Comparison of ENCODE assay signal across 10 mouse cellular contexts in the genomic region with DNA sequence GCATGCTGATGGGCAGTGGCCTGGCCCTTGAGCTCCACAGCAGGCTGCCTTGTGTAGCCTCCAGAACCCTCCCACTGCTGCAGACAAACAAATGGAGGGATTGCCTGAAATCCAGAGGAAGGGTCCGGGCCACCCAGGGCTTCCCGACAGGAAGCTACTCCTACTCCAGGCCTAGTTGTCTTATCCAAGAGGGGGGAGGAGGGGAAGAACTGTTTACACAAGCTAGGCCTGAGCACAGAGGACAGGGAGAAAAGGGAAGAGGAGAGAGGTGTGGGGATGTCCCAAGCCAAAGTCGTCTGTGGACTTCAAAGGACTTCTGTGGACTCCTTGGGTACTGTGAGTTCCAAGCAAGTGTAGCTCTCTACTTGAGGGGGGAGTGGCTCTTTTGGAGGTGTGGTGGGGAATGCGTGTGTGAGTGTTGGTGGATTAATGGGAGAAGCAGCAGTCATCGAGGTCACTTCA. TPM values are rescaled to one million over a fixed set of nuclear protein-coding genes. Genes with fewer than 3 reads are reported as not detected.
DNase-seq lines count a peak whose midpoint lies in the region; ATAC-seq and TF ChIP-seq lines count a peak whose summit lies in the region.
"Had no signal": no experiment of that assay in that cellular context is flagged by ENCODE, and none has a peak within 500 bp of the region (broad histone marks: within the 10 kb centered on the region; RNA-seq: fewer than 3 reads in every experiment).

No protein-coding gene starts in this region.

- no peak overlapping the region for H3K27ac ChIP-seq in hindbrain, embryonic 13.5 days
- no peak overlapping the region for H3K27ac ChIP-seq in hindbrain, embryonic 16.5 days (ENCODE audit: low read depth, low read length)
- no peak overlapping the region for H3K27ac ChIP-seq in limb, embryonic 13.5 days
- peak overlapping the region; percentile 80; the same call in 1 of the 2 replicates for H3K27ac ChIP-seq in stomach, embryonic 14.5 days (ENCODE audit: low read length)

- DNase-seq in lung, adult 18-20 months: peak; percentile 35 to 68
- no peak for DNase-seq in lung, adult 2 months
- no peak for DNase-seq in cerebellum, postnatal 36 days
- DNase-seq: spleen, adult 18-20 months; thymus, adult 2 months had no signal

- 69% methylated on average over 5 of the region's 5 CpGs for WGBS in hindbrain, embryonic 13.5 days
- 83% methylated on average over 5 of the region's 5 CpGs for WGBS in hindbrain, embryonic 16.5 days
- 26% methylated on average over 5 of the region's 5 CpGs for WGBS in lung, adult 2 months
- 52% methylated on average over 5 of the region's 5 CpGs for WGBS in limb, embryonic 13.5 days
- WGBS in stomach, embryonic 14.5 days: 35% methylated on average over 5 of the region's 5 CpGs

- no peaks in the 10 kb centered on the region for H3K9me3 ChIP-seq in hindbrain, embryonic 13.5 days
- H3K9me3 ChIP-seq in hindbrain, embryonic 16.5 days (ENCODE audit: control insufficient read depth, low read length): no peaks in the 10 kb centered on the region
- no peaks in the 10 kb centered on the region for H3K9me3 ChIP-seq in limb, embryonic 13.5 days
- H3K9me3 ChIP-seq in stomach, embryonic 14.5 days (ENCODE audit: control insufficient read depth, low read depth, low read length): no peaks in the 10 kb centered on the region

- no peak overlapping the region for H3K9ac ChIP-seq in hindbrain, embryonic 13.5 days
- H3K9ac ChIP-seq in hindbrain, embryonic 16.5 days (ENCODE audit: low read depth, low read length): no peak overlapping the region
- no peak overlapping the region for H3K9ac ChIP-seq in limb, embryonic 13.5 days
- H3K9ac ChIP-seq in stomach, embryonic 14.5 days (replicated peaks; ENCODE audit: low read depth, low read length): no peak overlapping the region

- H3K36me3 ChIP-seq in hindbrain, embryonic 13.5 days: no peaks in the 10 kb centered on the region
- H3K36me3 ChIP-seq in hindbrain, embryonic 16.5 days (ENCODE audit: control insufficient read depth, insufficient read depth, low read length): no peaks in the 10 kb centered on the region
- no peaks in the 10 kb centered on the region for H3K36me3 ChIP-seq in limb, embryonic 13.5 days
- H3K36me3 ChIP-seq in stomach, embryonic 14.5 days (ENCODE audit: control insufficient read depth, insufficient read depth, low read length): peaks cover 15% of the 10 kb centered on the region

- ATAC-seq in hindbrain, embryonic 13.5 days (ENCODE audit: low FRiP score): 0 out of 2 replicates have a peak, but pooled peaks have one; percentile 7
- no peak for ATAC-seq in hindbrain, embryonic 16.5 days
- peak; percentile 37; the same call in 1 of the 2 replicates for ATAC-seq in limb, embryonic 13.5 days (ENCODE audit: low FRiP score, low read depth)
- ATAC-seq in stomach, embryonic 14.5 days (ENCODE audit: insufficient number of reproducible peaks, insufficient read depth, low FRiP score, low read depth): peak; percentile 48; the same call in 1 of the 2 replicates
- no peak for ATAC-seq in megakaryocyte-erythroid progenitor cell, adult 5-6 weeks (replicated peaks; ENCODE audit: low FRiP score, low TSS enrichment, poor library complexity, severe bottlenecking)

- TF ChIP-seq CTCF in lung, adult 2 months (IDR thresholded peaks at IDR 0.05; ENCODE audit: insufficient read depth, low read length): no peak

- no peak; the same call in 1 of the 2 replicates for TF ChIP-seq POLR2A in lung, adult 2 months (IDR thresholded peaks at IDR 0.05; ENCODE audit: borderline replicate concordance, extremely low read depth, low read depth, low read length)

- H3K27me3 ChIP-seq in hindbrain, embryonic 13.5 days: no peaks in the 10 kb centered on the region
- no peaks in the 10 kb centered on the region for H3K27me3 ChIP-seq in hindbrain, embryonic 16.5 days (replicated peaks; ENCODE audit: control insufficient read depth, insufficient read depth, low read length)
- H3K27me3 ChIP-seq in limb, embryonic 13.5 days: peaks cover 18% of the 10 kb centered on the region; the same call in 1 of the 2 replicates
- no peaks in the 10 kb centered on the region for H3K27me3 ChIP-seq in stomach, embryonic 14.5 days (ENCODE audit: control insufficient read depth, insufficient read depth, low read length)

- 0 out of 2 replicates have a peak, but pooled peaks cover 4% of the 10 kb centered on the region for H3K4me1 ChIP-seq in hindbrain, embryonic 13.5 days (replicated peaks)
- H3K4me1 ChIP-seq in hindbrain, embryonic 16.5 days (ENCODE audit: control insufficient read depth, insufficient read depth, low read depth, low read length): no peaks in the 10 kb centered on the region
- H3K4me1 ChIP-seq in lung, adult 2 months (ENCODE audit: control insufficient read depth, insufficient read depth, low read length): peaks cover 27% of the 10 kb centered on the region
- peaks cover 33% of the 10 kb centered on the region for H3K4me1 ChIP-seq in limb, embryonic 13.5 days
- peaks cover 26% of the 10 kb centered on the region; the same call in 1 of the 2 replicates for H3K4me1 ChIP-seq in stomach, embryonic 14.5 days (ENCODE audit: control insufficient read depth, insufficient read depth, low read length)

- no peak overlapping the region for H3K4me2 ChIP-seq in hindbrain, embryonic 13.5 days
- no peak overlapping the region for H3K4me2 ChIP-seq in hindbrain, embryonic 16.5 days (ENCODE audit: low read length)
- H3K4me2 ChIP-seq in limb, embryonic 13.5 days (replicated peaks): no peak overlapping the region
- no peak overlapping the region for H3K4me2 ChIP-seq in stomach, embryonic 14.5 days (replicated peaks; ENCODE audit: low read depth, low read length)

- no peak overlapping the region for H3K4me3 ChIP-seq in hindbrain, embryonic 13.5 days
- H3K4me3 ChIP-seq in hindbrain, embryonic 16.5 days (ENCODE audit: low read length): no peak overlapping the region
- H3K4me3 ChIP-seq in lung, adult 2 months (replicated peaks; ENCODE audit: extremely low read depth, low read depth, low read length): no peak overlapping the region
- H3K4me3 ChIP-seq in limb, embryonic 13.5 days: no peak overlapping the region
- H3K4me3 ChIP-seq in stomach, embryonic 14.5 days (ENCODE audit: low read depth, low read length): no peak overlapping the region

RNA-seq across cellular contexts. Expression of a gene that starts 55.6 kb away (rescaled TPM):
- polyA plus RNA-seq in hindbrain, embryonic 13.5 days (2015; fragmentation: Nextera tagmentation; extraction: Ambion mirVana): 39.2 and 42.5 TPM in 2 replicates
- polyA plus RNA-seq in hindbrain, embryonic 16.5 days (2015; fragmentation: Nextera tagmentation; extraction: Ambion mirVana): 47.3 and 49.9 TPM in 2 replicates
- polyA plus RNA-seq in lung, adult 2 months (2012; rRNA removed): 22.5 and 22.7 TPM in 2 replicates
- polyA plus RNA-seq in limb, embryonic 13.5 days (2015; fragmentation: Nextera tagmentation; extraction: Ambion mirVana): 79.2 and 83.5 TPM in 2 replicates
- 47.6 and 50.3 TPM in 2 replicates for polyA plus RNA-seq in stomach, embryonic 14.5 days (2014; fragmentation: Nextera tagmentation; extraction: Ambion mirVana)
- 16.3 and 34.3 TPM in 2 replicates for total RNA-seq in megakaryocyte-erythroid progenitor cell, adult 5-6 weeks (2014; fragmentation: Nextera tagmentation)
- total RNA-seq in megakaryocyte-erythroid progenitor cell, adult 5-6 weeks (2017): 6.4 and 8.9 TPM in 2 replicates

Comparison
In these comparisons a context has a peak if more than half of its experiments do, and no peak if none do; other contexts are left out.
1. ATAC-seq: peak in hindbrain, embryonic 13.5 days (single experiment), limb, embryonic 13.5 days (single experiment) and stomach, embryonic 14.5 days (single experiment); none in hindbrain, embryonic 16.5 days (single experiment) and megakaryocyte-erythroid progenitor cell, adult 5-6 weeks (single experiment).
2. DNase-seq: peak in lung, adult 18-20 months (2 of 2); none in lung, adult 2 months (single experiment) and cerebellum, postnatal 36 days (0 of 2).